Mouse (Mus musculus) heart, embryonic 14.5 days (tissue): ENCODE measurements around the gene Car10. TPM values are rescaled to one million over a fixed set of nuclear protein-coding genes. Genes with fewer than 3 reads are reported as not detected.

Experiments
- ATAC-seq: fragments of 200-750 bp; cut with Nextera tagmentation; 2 replicates; pipeline ENCODE4 v1.8.0; 2017; ENCODE audit warnings: low read depth, moderate TSS enrichment; ENCODE audit not compliant: insufficient number of reproducible peaks, insufficient read depth, low FRiP score
- H3K27ac ChIP-seq, 2 experiments: fragments of 200-500 bp in 1 of 2; fragments of 300-500 bp in 1 of 2; sonication (generic) in 1 of 2; replicated peaks in 1 of 2; 2 replicates each; pipeline ENCODE4 v1.5.1; 2012 to 2014; ENCODE audit warnings: low read depth in 2 of 2, low read length in 2 of 2, control low read depth in 1 of 2, mild to moderate bottlenecking in 1 of 2, mixed read lengths in 1 of 2; ENCODE audit not compliant: control insufficient read depth in 1 of 2, insufficient read depth in 1 of 2
- H3K27me3 ChIP-seq: fragments of 300-500 bp; sonication (generic); 2 replicates; pipeline ENCODE4 v1.6.1; 2014; ENCODE audit warnings: mild to moderate bottlenecking, low read length, control low read depth; ENCODE audit not compliant: control insufficient read depth, insufficient read depth
- H3K36me3 ChIP-seq: fragments of 300-500 bp; sonication (generic); 2 replicates; pipeline ENCODE4 v1.6.1; 2014; ENCODE audit warnings: mild to moderate bottlenecking, control low read depth, low read length, mixed read lengths; ENCODE audit not compliant: control insufficient read depth, insufficient read depth
- H3K4me1 ChIP-seq, 2 experiments: fragments of 200-500 bp in 1 of 2; fragments of 300-500 bp in 1 of 2; sonication (generic) in 1 of 2; 2 replicates each; pipeline ENCODE4 v1.6.1; 2012 to 2014; ENCODE audit warnings: low read length in 2 of 2, control low read depth in 1 of 2, mixed read lengths in 1 of 2; ENCODE audit not compliant: control insufficient read depth in 2 of 2, insufficient read depth in 2 of 2
- H3K4me2 ChIP-seq: fragments of 300-500 bp; sonication (generic); 2 replicates; pipeline ENCODE4 v1.6.1; 2014; ENCODE audit warnings: mild to moderate bottlenecking, low read length
- H3K4me3 ChIP-seq, 2 experiments: fragments of 200-500 bp in 1 of 2; fragments of 300-500 bp in 1 of 2; sonication (generic) in 1 of 2; 2 replicates each; pipeline ENCODE4 v1.5.1; 2012 to 2014; ENCODE audit warnings: low read length in 2 of 2, mild to moderate bottlenecking in 2 of 2, control low read depth in 1 of 2, low read depth in 1 of 2, moderate library complexity in 1 of 2; ENCODE audit not compliant: control insufficient read depth in 1 of 2, insufficient read depth in 1 of 2
- H3K9ac ChIP-seq: fragments of 300-500 bp; sonication (generic); 2 replicates; pipeline ENCODE4 v1.6.1; 2014; ENCODE audit warnings: mild to moderate bottlenecking, low read length
- H3K9me3 ChIP-seq: fragments of 300-500 bp; sonication (generic); 2 replicates; pipeline ENCODE4 v1.6.1; 2016; ENCODE audit warnings: low read length, control low read depth; ENCODE audit not compliant: control insufficient read depth
- WGBS: fragments of 180-500 bp; shearing (Covaris S2); extraction: QIAGEN DNeasy Blood & Tissue Kit; methylation state at CpG from one replicate; pipeline ENCODE4 v1.1.7; 2014; 5-methylcytosine and 5-hydroxymethylcytosine counted together
- polyA plus RNA-seq: library from polyadenylated mRNA; unstranded; fragments of >200 nt; fragmentation: Nextera tagmentation; extraction: Ambion mirVana; gene quantifications from 2 replicates; pipeline ENCODE4 v1.2.1, GENCODE M21; 2014

Gene Car10
- polyA plus RNA-seq, 1 experiment from 2014 or later: not detected

DNA sequence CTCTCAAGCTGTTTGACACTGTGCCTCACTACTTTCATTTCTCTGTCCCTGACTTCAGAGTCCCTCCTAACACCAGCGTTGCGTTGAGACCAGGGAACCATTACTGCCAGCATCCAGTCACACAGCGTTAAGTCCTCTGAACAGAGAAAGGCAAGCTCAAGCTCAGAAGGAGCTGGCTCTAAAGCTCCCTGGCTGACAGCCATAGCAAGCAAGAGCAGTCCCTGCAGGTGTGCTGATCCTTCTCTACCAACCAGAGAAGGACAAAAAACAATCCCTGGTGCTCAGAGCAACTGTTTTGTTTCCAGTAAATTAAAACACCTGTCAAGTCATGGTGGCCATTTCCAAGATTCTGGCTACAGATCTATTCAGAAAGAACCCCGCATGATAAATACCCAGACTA is 514.2 kb downstream of the Car10 start:
- no peak overlapping the region for H3K4me3 ChIP-seq
- H3K9me3 ChIP-seq: no peaks in the 10 kb centered on the region
- H3K27ac ChIP-seq: no peak overlapping the region
- H3K9ac ChIP-seq: no peak overlapping the region
- WGBS: 82% methylated on average over 4 of the region's 4 CpGs
- ATAC-seq: no peak
- no peaks in the 10 kb centered on the region for H3K27me3 ChIP-seq
- no peaks in the 10 kb centered on the region for H3K4me1 ChIP-seq
- H3K36me3 ChIP-seq: no peaks in the 10 kb centered on the region
- no peak overlapping the region for H3K4me2 ChIP-seq

GRCm38 (mm10) chr11:93614851-93615250 is 517.0 kb downstream of the Car10 start:
- Histone ChIP-seq H3K4me2 (no peak overlapping the region), H3K4me3 (no peak overlapping the region), H3K27me3 (no peaks in the 10 kb centered on the region), H3K36me3 (no peaks in the 10 kb centered on the region), H3K4me1 (no peaks in the 10 kb centered on the region), H3K9me3 (no peaks in the 10 kb centered on the region), H3K9ac (no peak overlapping the region), H3K27ac (no peak overlapping the region)
- ATAC-seq: no peak

GRCm38 (mm10) chr11:93623605-93624004 is 525.8 kb downstream of the Car10 start:
- H3K9ac ChIP-seq: no peak overlapping the region
- H3K4me3 ChIP-seq: no peak overlapping the region
- no peak for ATAC-seq
- no peaks in the 10 kb centered on the region for H3K4me1 ChIP-seq
- no peak overlapping the region for H3K27ac ChIP-seq
- no peaks in the 10 kb centered on the region for H3K36me3 ChIP-seq
- H3K27me3 ChIP-seq: no peaks in the 10 kb centered on the region
- 69% methylated on average over 5 of the region's 5 CpGs for WGBS
- no peak overlapping the region for H3K4me2 ChIP-seq
- H3K9me3 ChIP-seq: no peaks in the 10 kb centered on the region

DNA sequence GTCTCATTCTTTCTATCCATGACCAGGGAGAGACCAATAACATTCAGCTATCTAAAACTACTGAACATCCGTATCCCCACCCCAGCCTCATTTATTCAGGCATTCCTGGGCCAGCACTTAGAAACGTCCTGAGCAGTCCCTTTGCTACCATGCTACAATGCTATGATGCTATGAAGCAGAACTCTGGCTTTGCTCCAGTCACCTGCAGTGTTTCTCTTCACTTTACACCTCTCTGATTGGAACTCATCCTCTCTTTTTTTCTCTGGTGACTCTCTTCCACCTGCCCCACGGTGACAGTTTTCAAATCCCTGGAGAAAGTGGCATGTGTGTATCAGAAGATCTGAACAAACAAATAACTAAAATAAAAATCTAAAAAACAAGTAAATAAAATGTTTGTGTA is 541.6 kb downstream of the Car10 start:
- H3K9me3 ChIP-seq: no peaks in the 10 kb centered on the region
- no peak overlapping the region for H3K4me3 ChIP-seq
- no peak overlapping the region for H3K4me2 ChIP-seq
- 44% methylated on average over 3 of the region's 3 CpGs for WGBS
- H3K36me3 ChIP-seq: no peaks in the 10 kb centered on the region
- no peaks in the 10 kb centered on the region for H3K27me3 ChIP-seq
- H3K4me1 ChIP-seq: peaks cover 4 to 8% of the 10 kb centered on the region in 2 experiments; a peak in 3 of 4 replicates
- no peak overlapping the region for H3K27ac ChIP-seq
- H3K9ac ChIP-seq: no peak overlapping the region
- no peak for ATAC-seq

DNA sequence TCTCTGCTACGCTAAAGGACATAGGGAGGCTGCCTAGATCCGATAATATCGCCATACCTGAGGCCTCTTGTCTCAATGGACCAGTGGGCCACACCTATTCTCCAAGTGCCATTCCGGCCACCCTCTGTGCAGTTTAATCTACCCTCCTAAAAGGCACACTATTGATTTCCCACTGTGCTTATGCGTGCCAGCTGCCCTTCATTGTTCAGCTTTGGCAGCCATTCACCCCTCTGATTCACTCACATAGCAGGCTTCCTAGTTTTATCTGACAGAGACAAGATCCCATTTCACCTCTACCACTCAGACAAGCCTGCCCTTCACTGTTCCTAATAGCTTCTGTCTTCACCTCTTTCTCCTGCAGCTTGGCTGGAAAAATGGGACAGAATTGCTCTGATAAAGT is 543.1 kb downstream of the Car10 start:
- Histone ChIP-seq H3K4me1 (peaks cover 4 to 8% of the 10 kb centered on the region in 2 experiments; a peak in 3 of 4 replicates), H3K27ac (no peak overlapping the region), H3K9me3 (no peaks in the 10 kb centered on the region), H3K4me3 (no peak overlapping the region), H3K9ac (no peak overlapping the region), H3K27me3 (no peaks in the 10 kb centered on the region), H3K4me2 (no peak overlapping the region), H3K36me3 (no peaks in the 10 kb centered on the region)
- WGBS: 28% methylated on average over 5 of the region's 5 CpGs
- no peak for ATAC-seq

GRCm38 (mm10) chr11:93642331-93642730 is 544.5 kb downstream of the Car10 start:
- WGBS: 79% methylated on average over 1 of the region's 1 CpGs
- H3K27me3 ChIP-seq: no peaks in the 10 kb centered on the region
- H3K4me3 ChIP-seq: no peak overlapping the region
- peaks cover 4 to 8% of the 10 kb centered on the region in 2 experiments; a peak in 3 of 4 replicates for H3K4me1 ChIP-seq
- H3K9ac ChIP-seq: no peak overlapping the region
- ATAC-seq: no peak
- H3K9me3 ChIP-seq: no peaks in the 10 kb centered on the region
- H3K4me2 ChIP-seq: no peak overlapping the region
- no peak overlapping the region for H3K27ac ChIP-seq
- H3K36me3 ChIP-seq: no peaks in the 10 kb centered on the region

DNA sequence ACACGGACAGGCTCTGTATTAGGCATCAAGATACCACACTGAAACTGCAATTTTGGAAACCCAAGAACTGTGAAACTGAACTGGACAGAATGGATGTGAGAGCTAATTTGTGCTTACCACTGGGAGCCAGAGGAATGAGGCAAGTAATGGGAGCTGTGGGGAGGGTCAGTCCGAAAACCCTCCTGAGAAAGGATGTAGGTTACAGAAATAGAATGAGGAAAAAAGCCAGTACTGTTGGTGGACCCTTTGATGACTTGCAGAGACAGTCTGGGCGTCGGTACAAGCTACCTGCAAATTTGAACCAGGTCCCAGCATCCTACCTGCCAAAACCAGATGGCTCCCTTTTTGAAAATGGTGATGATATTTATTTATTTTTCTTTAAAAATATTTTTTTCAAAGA is 545.2 kb downstream of the Car10 start:
- Histone ChIP-seq H3K4me1 (peaks cover 4 to 8% of the 10 kb centered on the region in 2 experiments; a peak in 3 of 4 replicates), H3K27ac (no peak overlapping the region), H3K4me3 (no peak overlapping the region), H3K27me3 (no peaks in the 10 kb centered on the region), H3K36me3 (no peaks in the 10 kb centered on the region), H3K9ac (no peak overlapping the region), H3K4me2 (no peak overlapping the region), H3K9me3 (no peaks in the 10 kb centered on the region)
- 68% methylated on average over 4 of the region's 4 CpGs for WGBS
- ATAC-seq: no peak

GRCm38 (mm10) chr11:93643436-93643835 is 545.6 kb downstream of the Car10 start:
- Histone ChIP-seq H3K4me2 (no peak overlapping the region), H3K27ac (no peak overlapping the region), H3K9ac (no peak overlapping the region), H3K27me3 (no peaks in the 10 kb centered on the region), H3K4me3 (no peak overlapping the region), H3K4me1 (peaks cover 4 to 8% of the 10 kb centered on the region in 2 experiments; a peak in 3 of 4 replicates), H3K36me3 (no peaks in the 10 kb centered on the region), H3K9me3 (no peaks in the 10 kb centered on the region)
- WGBS: 87% methylated on average over 9 of the region's 9 CpGs
- no peak for ATAC-seq
